Mouse (Mus musculus) layer of hippocampus, adult 18-20 months (tissue): ENCODE data around the gene Gsta2. TPM values are rescaled to one million over a fixed set of nuclear protein-coding genes. Genes with fewer than 3 reads are reported as not detected.
"Not testable (repeated sequence)": the region's sequence is repeated elsewhere in the genome, so short reads cannot be mapped to it uniquely, and the experiment has no call there.

Experiments
- DNase-seq, 2 experiments: peaks; one replicate each; pipeline ENCODE4 v3.0.0; 2022; ENCODE audit warnings: low spot score in 2 of 2
- total RNA-seq, 2 experiments: library from RNA; stranded (reverse); gene quantifications; 2 replicates each; pipeline ENCODE4 v1.2.3; 2021

Gsta2 gene
- total RNA-seq, 2 experiments from 2014 or later = not detected

- DNase-seq = not testable (repeated sequence)
These were observed 12.4 kb upstream of the Gsta2 start, which contains the start of gene Dppa5a for GRCm38 (mm10) chr9:78367959-78368358. TSS of gene Dppa5a (minus strand) at chr9:78368177.

DNA sequence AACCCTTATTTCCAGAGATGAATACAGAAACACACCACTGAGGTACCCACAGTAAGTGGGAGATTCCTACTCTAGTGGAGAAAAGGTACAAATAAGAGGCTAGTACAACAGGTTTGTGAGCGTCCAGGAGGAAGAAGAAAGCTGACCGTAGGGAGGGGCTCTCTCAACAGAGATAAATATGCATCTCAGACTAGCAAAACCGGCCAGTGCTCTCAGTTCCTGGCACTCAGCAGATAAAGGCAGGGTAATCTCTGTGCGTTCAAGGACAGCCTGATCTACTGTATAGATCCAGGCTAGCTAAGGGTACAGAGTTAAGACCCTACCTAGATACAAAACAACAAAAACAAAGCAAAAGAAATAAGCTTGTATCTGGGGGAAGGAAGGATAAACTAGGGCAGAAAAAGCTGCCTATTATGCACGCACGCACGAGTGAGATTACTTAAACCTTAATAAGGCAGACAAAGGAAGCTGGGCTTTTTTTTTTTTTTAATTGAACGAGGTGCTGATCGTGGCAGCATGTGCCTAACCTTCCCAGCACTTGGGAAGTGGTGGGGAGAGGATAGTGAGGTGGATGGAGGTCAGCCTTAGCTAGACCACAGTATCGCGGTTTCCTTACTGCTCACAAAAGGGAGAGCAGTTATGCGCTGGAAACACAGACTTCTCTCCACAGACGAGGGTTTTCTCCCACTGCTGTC is 10.4 kb upstream of the Gsta2 start:
- no peak for DNase-seq

DNA sequence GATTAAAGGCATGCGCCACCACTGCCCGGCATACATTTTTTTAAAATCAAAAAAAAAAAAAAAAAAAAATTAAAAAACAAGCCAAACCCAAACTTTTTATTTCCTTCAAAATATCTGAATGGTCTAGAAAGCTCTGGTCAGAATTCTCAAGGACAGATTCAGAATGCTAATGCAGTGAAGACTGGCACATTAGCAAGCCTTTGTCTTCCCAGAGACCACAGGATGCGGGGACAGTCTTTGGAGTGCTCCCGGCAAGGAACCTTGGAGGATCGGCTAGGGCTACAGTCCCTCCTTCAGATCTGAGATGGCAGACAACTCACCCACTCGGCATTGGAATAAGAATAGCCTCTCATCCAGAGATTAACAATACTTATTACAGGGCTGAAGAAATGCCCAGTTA is 9.1 kb upstream of the Gsta2 start:
- no peak for DNase-seq

- no peak for DNase-seq
These were observed 7.8 kb upstream of the Gsta2 start for GRCm38 (mm10) chr9:78363374-78363773.

DNA sequence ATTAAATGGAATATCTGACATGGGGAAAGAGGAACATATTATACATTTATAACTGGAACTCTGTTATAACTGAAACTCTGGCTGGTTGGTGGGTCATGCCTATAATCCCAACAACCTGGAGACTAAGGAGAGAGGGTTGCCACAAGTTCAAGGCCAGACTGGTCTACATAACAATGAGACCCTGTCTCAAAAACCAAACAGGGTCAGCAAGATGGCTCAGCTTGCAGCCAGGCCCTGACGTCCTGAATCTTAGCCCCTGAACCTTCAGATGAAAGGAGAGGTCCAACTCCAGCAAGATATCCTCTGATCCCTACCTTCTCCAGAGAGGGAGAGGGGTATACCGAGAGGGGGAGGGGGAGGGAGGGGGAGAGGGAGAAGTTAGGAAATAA is 4.9 kb upstream of the Gsta2 start:
- no peak for DNase-seq

GRCm38 (mm10) chr9:78359750-78360483 is 4.3 kb upstream of the Gsta2 start:
- no peak for DNase-seq

DNA sequence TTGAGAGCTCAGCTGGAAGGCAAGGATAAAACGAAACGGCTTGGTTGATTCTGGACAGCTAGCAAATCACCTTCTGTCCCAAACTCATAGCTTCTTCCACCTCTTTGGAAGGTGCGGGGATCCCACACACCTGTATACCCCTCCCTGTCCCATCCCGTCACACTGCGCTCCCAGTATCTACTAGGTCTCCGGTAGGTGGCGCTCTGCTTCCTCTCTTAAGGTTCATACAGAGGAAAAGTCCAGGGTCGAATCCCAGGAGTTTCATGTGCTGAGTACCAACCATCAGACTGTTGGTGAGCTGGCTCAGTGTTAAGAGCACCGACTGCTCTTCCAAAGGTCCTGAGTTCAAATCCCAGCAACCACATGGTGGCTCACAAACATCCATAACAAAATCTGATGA is 2.5 kb upstream of the Gsta2 start:
- peak in 1 of 2 experiments; percentile 42 for DNase-seq

GRCm38 (mm10) chr9:78354665-78355578 is 666 bp downstream of the Gsta2 start:
- no peak for DNase-seq

GRCm38 (mm10) chr9:78351504-78352220 is 3.9 kb downstream of the Gsta2 start:
- DNase-seq = no peak

DNA sequence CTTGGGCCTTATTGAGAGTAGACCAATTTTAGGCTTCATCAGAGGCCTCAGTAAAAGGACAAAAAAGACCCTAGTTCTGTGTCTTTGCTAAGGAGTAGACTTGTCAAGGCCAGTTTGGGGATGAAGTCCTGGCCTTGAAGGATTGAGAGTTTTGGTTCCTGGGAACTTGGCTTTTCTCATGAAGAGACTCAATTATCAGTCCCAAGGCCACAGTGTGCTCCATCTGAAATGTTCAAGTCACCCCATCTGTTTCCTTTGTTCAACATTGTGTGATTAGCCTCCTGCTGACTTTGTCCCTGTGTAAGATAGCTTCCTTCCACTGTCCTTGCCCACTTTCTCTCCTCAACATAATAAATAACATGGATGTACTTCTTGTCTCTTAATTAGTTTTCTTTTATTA is 5.6 kb downstream of the Gsta2 start:
- DNase-seq = not testable (repeated sequence)

DNA sequence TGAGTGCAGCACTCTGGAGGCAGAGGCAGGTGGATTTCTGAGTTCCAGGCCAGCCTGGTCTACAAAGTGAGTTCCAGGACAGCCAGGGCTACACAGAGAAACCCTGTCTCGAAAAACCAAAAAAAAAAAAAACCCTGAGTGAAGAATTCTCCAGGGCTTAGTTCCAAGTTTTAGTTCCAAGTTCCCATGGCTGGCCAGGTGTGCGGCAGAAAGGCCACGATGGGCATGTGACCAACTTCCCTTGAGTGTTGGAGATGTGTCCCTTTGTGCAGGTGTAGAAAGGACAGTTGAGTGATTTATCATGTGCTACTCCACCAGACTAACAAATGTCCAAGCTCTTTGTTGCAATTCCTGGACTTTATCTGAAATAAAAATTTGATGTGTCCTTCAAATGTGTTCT is 6.4 kb downstream of the Gsta2 start:
- DNase-seq = not testable (repeated sequence)

- DNase-seq = not testable (repeated sequence)
These were observed 7.2 kb downstream of the Gsta2 start for GRCm38 (mm10) chr9:78348206-78349004.

GRCm38 (mm10) chr9:78347004-78347403 is 8.6 kb downstream of the Gsta2 start:
- no peak for DNase-seq

DNA sequence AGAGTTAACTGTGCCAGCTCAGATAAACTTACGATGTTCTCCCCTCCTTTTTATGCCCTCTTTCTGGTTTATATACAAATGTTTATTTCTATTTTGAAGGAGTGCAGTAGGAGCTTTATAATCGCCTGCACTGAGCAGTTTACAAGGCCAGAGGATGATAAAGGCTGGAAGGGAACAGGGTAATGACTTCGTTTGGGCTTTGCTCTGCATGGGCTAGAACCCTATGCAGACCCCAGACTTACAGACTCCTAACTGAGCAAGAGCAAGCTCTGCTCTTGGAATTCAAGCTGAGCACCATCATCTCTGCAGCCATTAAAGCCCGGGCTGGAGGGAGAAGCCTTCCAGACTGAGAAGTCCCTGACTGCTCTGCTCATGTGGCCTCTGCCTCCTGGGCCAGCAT is 10.4 kb downstream of the Gsta2 start:
- not testable (repeated sequence) for DNase-seq

GRCm38 (mm10) chr9:78343055-78343454 is 12.5 kb downstream of the Gsta2 start:
- DNase-seq = not testable (repeated sequence)

- DNase-seq = not testable (repeated sequence)
These were observed 13.1 kb downstream of the Gsta2 start for GRCm38 (mm10) chr9:78342494-78342893.

DNA sequence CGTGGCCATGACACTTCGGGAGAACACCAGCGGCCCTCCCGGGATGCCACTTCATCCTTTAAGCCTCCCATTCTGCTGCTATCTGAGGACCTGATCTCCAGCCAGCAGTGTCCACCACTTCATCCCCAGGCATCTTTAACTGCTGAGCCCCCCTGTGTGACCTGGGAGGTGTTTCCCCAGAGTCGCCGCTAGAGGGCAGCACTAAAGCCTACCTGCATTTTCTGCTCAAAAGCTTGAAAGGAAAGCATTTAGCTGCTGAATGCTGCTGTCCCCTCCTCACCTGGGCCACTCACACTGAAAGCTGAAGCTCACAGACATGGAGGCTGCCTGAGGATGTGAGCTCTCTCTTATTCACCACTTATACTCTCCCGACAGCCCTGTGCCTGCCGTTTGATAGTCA is 15.3 kb downstream of the Gsta2 start:
- DNase-seq = peak in 1 of 2 experiments; percentile 10

DNA sequence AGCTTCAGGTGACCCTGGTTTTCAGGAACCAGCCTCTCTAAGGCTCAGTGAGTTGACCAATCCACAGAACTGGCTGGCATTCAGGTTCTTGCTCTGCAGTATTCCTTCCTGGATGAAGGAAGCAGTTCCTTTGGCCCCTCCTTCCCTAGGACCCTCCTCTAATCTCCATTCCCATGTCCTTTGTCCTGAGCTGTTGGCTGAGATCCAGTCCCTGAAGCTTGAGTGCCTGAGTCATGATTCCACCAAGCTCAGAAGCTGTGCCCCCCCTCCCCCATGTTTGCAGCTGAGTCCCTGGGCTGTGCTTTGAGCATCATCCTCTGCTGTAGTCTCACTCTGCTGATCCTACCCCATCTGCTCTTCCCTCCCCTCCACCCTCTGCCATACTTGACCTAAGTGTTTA is 18.5 kb downstream of the Gsta2 start:
- DNase-seq = not testable (repeated sequence)

- DNase-seq = not testable (repeated sequence)
These were observed 28.3 kb downstream of the Gsta2 start, which contains the start of gene Omt2b for GRCm38 (mm10) chr9:78327289-78327688. TSS of gene Omt2b (plus strand) at chr9:78327589.

GRCm38 (mm10) chr9:78319499-78319898 is 36.1 kb downstream of the Gsta2 start:
- DNase-seq = no peak
